Mouse (Mus musculus): Measurements from ENCODE around the gene Lmtk3. TPM values are rescaled to one million over a fixed set of nuclear protein-coding genes. Genes with fewer than 3 reads are reported as not detected.

Gene Lmtk3
- 4.1 and 4.2 TPM in 2 replicates for polyA plus RNA-seq (2015; fragmentation: Nextera tagmentation; extraction: Ambion mirVana)

- peak within 1 kb of the TSS; percentile 40 for H3K27ac ChIP-seq
- peak within 1 kb of the TSS; percentile 92 for H3K4me2 ChIP-seq
- ATAC-seq (ENCODE audit: insufficient number of reproducible peaks, insufficient read depth, low FRiP score, low TSS enrichment, low read depth) = no peak
- H3K9ac ChIP-seq = peak within 1 kb of the TSS; percentile 77
- peak within 1 kb of the TSS; percentile 60 for H3K4me3 ChIP-seq
- 1% methylated on average over 38 of the region's 38 CpGs for WGBS
- H3K27me3 ChIP-seq = peaks cover 17% of the 10 kb centered on the region; the same call in 1 of the 2 replicates
- H3K9me3 ChIP-seq = no peaks in the 10 kb centered on the region
- H3K4me1 ChIP-seq = peaks cover 33% of the 10 kb centered on the region
- H3K36me3 ChIP-seq = peaks cover 12% of the 10 kb centered on the region
These were observed at the start of gene Lmtk3 for GRCm38 (mm10) chr7:45783511-45784091. TSS of gene Lmtk3 (plus strand) at chr7:45783738.

DNA sequence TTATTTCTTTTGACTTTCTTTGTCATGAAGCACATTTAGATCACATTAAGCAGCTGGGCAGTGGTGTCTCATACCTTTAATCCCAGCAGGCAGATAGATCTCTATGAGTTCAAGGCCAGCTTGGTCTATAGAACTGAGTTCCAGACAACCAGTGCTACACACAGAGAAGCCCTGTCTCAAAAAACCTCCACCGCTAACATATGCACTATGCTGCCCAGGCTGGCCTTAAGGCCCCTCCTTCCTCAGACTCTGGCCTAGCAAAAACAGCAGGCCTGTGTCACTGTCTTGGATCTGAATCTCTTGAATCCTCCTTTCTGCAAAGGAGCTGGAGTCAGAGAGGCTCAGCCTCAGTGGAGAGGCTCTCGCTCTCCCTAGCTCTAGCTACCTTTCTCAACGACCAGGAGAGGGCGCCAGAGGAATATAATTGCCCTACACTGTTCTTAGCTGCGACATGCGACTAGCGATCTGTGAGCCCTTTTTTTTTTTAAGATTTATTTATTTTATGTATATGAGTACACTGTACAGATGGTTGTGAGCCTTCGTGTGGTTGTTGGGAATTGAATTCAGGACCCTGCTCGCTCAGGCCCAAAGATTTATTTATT lies 44.3 kb upstream of the Lmtk3 start:
- no peaks in the 10 kb centered on the region for H3K27me3 ChIP-seq
- H3K4me3 ChIP-seq = no peak overlapping the region
- 6% methylated on average over 9 of the region's 9 CpGs for WGBS
- H3K4me2 ChIP-seq = no peak overlapping the region
- peak; percentile 74; the same call in 1 of the 2 replicates for ATAC-seq (ENCODE audit: insufficient number of reproducible peaks, insufficient read depth, low FRiP score, low TSS enrichment, low read depth)
- H3K9ac ChIP-seq = no peak overlapping the region
- peaks cover 6% of the 10 kb centered on the region; the same call in 1 of the 2 replicates for H3K4me1 ChIP-seq
- no peak overlapping the region for H3K27ac ChIP-seq
- H3K9me3 ChIP-seq = no peaks in the 10 kb centered on the region
- no peaks in the 10 kb centered on the region for H3K36me3 ChIP-seq

DNA sequence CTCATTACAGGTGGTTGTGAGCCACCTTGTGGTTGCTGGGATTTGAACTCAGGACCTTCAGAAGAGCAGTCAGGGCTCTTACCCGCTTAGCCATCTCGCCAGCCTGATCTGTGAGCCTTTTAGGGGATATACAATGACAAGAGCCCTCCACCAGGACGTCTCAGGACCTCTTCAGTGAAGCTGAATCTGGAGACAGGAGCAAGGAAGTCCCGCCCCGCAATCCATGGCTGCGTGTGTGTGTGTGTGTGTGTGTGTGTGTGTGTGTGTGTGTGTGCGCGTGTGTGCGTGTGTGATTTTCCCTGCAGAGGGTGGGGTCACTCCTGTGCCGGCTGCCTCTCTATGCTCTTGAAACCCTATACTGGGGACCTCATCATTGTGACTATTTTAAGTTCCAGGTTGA lies 43.7 kb upstream of the Lmtk3 start:
- H3K36me3 ChIP-seq = no peaks in the 10 kb centered on the region
- no peaks in the 10 kb centered on the region for H3K9me3 ChIP-seq
- no peak for ATAC-seq (ENCODE audit: insufficient number of reproducible peaks, insufficient read depth, low FRiP score, low TSS enrichment, low read depth)
- H3K9ac ChIP-seq = no peak overlapping the region
- peaks cover 6% of the 10 kb centered on the region; the same call in 1 of the 2 replicates for H3K4me1 ChIP-seq
- no peak overlapping the region for H3K27ac ChIP-seq
- H3K4me2 ChIP-seq = no peak overlapping the region
- no peaks in the 10 kb centered on the region for H3K27me3 ChIP-seq
- WGBS = 62% methylated on average over 9 of the region's 10 CpGs
- no peak overlapping the region for H3K4me3 ChIP-seq

- Histone ChIP-seq H3K36me3 (no peaks in the 10 kb centered on the region), H3K9ac (no peak overlapping the region)
- WGBS = 79% methylated on average over 12 of the region's 12 CpGs
These were observed 42.2 kb upstream of the Lmtk3 start for GRCm38 (mm10) chr7:45741308-45741707.

DNA sequence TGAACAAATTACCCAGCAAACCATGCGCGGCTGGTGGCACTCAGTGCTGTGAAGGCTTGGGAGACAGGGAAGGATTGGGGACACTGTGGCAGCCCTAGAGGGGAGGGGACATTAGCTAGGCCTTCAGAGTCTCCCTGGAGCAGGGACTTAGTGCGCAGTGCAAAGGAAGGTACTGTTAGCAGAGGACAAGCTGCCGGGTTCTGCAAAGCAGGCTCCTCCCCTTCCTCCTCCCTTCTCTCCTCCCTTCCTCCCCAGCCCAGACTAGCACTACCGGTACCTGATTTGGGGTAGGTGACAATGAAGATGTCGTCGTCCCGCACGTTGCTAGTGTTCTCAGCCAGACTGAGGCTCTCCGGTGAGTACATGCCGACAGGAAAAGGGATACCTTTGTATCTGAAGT lies 41.8 kb upstream of the Lmtk3 start:
- Histone ChIP-seq H3K9me3 (no peaks in the 10 kb centered on the region), H3K27me3 (no peaks in the 10 kb centered on the region), H3K4me3 (peak overlapping the region; percentile 29), H3K4me2 (peak overlapping the region; percentile 54), H3K36me3 (no peaks in the 10 kb centered on the region), H3K27ac (no peak overlapping the region), H3K4me1 (peaks cover 6% of the 10 kb centered on the region; the same call in 1 of the 2 replicates), H3K9ac (peak overlapping the region; percentile 47; the same call in 1 of the 2 replicates)
- no peak for ATAC-seq (ENCODE audit: insufficient number of reproducible peaks, insufficient read depth, low FRiP score, low TSS enrichment, low read depth)
- 28% methylated on average over 11 of the region's 11 CpGs for WGBS

More at GRCm38 (mm10) chr7:45741308-45741707, 42.2 kb upstream of the Lmtk3 start:
- no peak for ATAC-seq (ENCODE audit: insufficient number of reproducible peaks, insufficient read depth, low FRiP score, low TSS enrichment, low read depth)
- peak overlapping the region; percentile 54 for H3K4me2 ChIP-seq
- peak overlapping the region; percentile 29; the same call in 1 of the 2 replicates for H3K4me3 ChIP-seq
- H3K4me1 ChIP-seq = peaks cover 6% of the 10 kb centered on the region; the same call in 1 of the 2 replicates
- H3K27me3 ChIP-seq = no peaks in the 10 kb centered on the region
- no peak overlapping the region for H3K27ac ChIP-seq
- no peaks in the 10 kb centered on the region for H3K9me3 ChIP-seq

DNA sequence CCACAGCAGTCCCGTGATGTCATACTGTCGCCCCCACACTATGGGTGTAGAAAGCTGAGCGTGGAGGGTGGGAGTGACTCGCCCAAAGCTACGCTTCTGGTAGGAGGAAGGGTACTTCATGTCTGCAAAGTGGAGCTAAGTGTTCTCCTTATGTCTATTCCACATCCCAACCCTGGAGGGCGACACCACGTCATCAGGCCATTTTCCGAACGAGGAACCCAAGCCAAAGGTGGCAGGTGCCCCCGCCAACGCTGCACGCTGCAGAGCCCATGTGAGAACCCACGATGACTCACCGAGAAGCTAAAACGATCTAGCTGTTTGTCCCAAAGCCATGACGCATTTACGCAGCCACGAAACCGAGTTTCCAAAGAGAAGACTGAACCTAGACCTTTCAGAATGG lies 41.2 kb upstream of the Lmtk3 start:
- H3K27ac ChIP-seq = no peak overlapping the region
- no peaks in the 10 kb centered on the region for H3K36me3 ChIP-seq
- no peaks in the 10 kb centered on the region for H3K9me3 ChIP-seq
- peak overlapping the region; percentile 47 for H3K9ac ChIP-seq
- H3K4me2 ChIP-seq = peak overlapping the region; percentile 54
- H3K27me3 ChIP-seq = no peaks in the 10 kb centered on the region
- H3K4me1 ChIP-seq = peaks cover 6% of the 10 kb centered on the region; the same call in 1 of the 2 replicates
- WGBS = 34% methylated on average over 19 of the region's 19 CpGs
- ATAC-seq (ENCODE audit: insufficient number of reproducible peaks, insufficient read depth, low FRiP score, low TSS enrichment, low read depth) = no peak
- peak overlapping the region; percentile 29 for H3K4me3 ChIP-seq

- Histone ChIP-seq H3K27ac (no peak overlapping the region), H3K9ac (no peak overlapping the region), H3K4me2 (no peak overlapping the region), H3K4me1 (peaks cover 6% of the 10 kb centered on the region; the same call in 1 of the 2 replicates), H3K9me3 (no peaks in the 10 kb centered on the region), H3K4me3 (no peak overlapping the region), H3K36me3 (no peaks in the 10 kb centered on the region), H3K27me3 (no peaks in the 10 kb centered on the region)
- 33% methylated on average over 2 of the region's 2 CpGs for WGBS
- ATAC-seq (ENCODE audit: insufficient number of reproducible peaks, insufficient read depth, low FRiP score, low TSS enrichment, low read depth) = no peak
These were observed 39.2 kb upstream of the Lmtk3 start for GRCm38 (mm10) chr7:45744387-45744786.

GRCm38 (mm10) chr7:45746518-45746917 lies 37.0 kb upstream of the Lmtk3 start:
- Histone ChIP-seq H3K9ac (no peak overlapping the region), H3K9me3 (no peaks in the 10 kb centered on the region), H3K4me3 (no peak overlapping the region), H3K27me3 (no peaks in the 10 kb centered on the region), H3K36me3 (no peaks in the 10 kb centered on the region), H3K4me1 (peaks cover 8% of the 10 kb centered on the region; the same call in 1 of the 2 replicates), H3K27ac (no peak overlapping the region), H3K4me2 (no peak overlapping the region)
- no peak for ATAC-seq (ENCODE audit: insufficient number of reproducible peaks, insufficient read depth, low FRiP score, low TSS enrichment, low read depth)
- 61% methylated on average over 6 of the region's 6 CpGs for WGBS

DNA sequence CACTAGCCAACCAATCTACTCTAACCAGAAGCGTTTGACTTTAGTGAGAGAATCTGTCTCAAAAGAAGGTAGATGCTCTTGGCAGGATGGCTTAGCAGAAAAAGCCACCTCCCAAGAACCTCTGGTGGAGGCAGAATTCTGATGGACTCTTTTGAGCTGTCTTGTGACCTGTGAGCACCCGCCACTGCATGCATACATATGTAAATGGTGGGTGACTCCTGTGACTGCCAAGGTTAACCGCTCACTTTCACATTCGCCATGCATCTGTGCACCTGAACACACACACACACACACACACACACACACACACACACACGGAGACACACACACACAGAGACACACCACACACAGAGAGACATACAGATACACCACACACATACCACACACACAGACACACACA lies 36.1 kb upstream of the Lmtk3 start:
- Histone ChIP-seq H3K4me3 (no peak overlapping the region), H3K4me2 (no peak overlapping the region), H3K4me1 (0 out of 2 replicates have a peak, but pooled peaks cover 4% of the 10 kb centered on the region), H3K27me3 (no peaks in the 10 kb centered on the region), H3K9me3 (no peaks in the 10 kb centered on the region), H3K9ac (no peak overlapping the region), H3K27ac (no peak overlapping the region), H3K36me3 (no peaks in the 10 kb centered on the region)
- no peak for ATAC-seq (ENCODE audit: insufficient number of reproducible peaks, insufficient read depth, low FRiP score, low TSS enrichment, low read depth)
- 88% methylated on average over 5 of the region's 5 CpGs for WGBS

- 81% methylated on average over 7 of the region's 7 CpGs for WGBS
- Histone ChIP-seq H3K27ac (no peak overlapping the region), H3K4me1 (0 out of 2 replicates have a peak, but pooled peaks cover 2% of the 10 kb centered on the region), H3K36me3 (no peaks in the 10 kb centered on the region), H3K27me3 (no peaks in the 10 kb centered on the region), H3K4me2 (no peak overlapping the region), H3K9ac (no peak overlapping the region), H3K4me3 (no peak overlapping the region), H3K9me3 (no peaks in the 10 kb centered on the region)
- ATAC-seq (ENCODE audit: insufficient number of reproducible peaks, insufficient read depth, low FRiP score, low TSS enrichment, low read depth) = no peak
These were observed 35.4 kb upstream of the Lmtk3 start for GRCm38 (mm10) chr7:45748110-45748509.

DNA sequence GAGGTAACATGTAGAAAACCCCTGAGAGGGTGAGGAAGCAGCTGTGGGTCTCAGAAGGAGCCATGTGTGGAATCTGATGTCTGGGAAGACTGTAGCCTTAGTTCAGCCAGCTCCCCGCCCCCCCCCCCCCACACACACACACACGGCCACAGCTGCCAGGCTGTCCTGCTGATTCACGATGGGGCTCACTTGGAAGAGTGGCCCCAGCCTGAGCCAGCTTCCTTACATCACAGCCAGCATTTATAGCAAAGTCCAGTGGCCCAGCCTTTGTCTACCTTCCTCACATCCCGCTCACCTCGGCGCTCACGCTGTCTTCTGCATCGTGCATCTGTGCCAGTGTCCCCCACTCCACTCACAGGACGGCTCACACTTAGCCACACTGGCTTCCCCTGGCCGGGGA lies 34.1 kb upstream of the Lmtk3 start:
- no peaks in the 10 kb centered on the region for H3K27me3 ChIP-seq
- no peak overlapping the region for H3K9ac ChIP-seq
- H3K4me1 ChIP-seq = 0 out of 2 replicates have a peak, but pooled peaks cover 2% of the 10 kb centered on the region
- H3K9me3 ChIP-seq = no peaks in the 10 kb centered on the region
- ATAC-seq (ENCODE audit: insufficient number of reproducible peaks, insufficient read depth, low FRiP score, low TSS enrichment, low read depth) = no peak
- H3K27ac ChIP-seq = no peak overlapping the region
- H3K4me3 ChIP-seq = no peak overlapping the region
- no peaks in the 10 kb centered on the region for H3K36me3 ChIP-seq
- no peak overlapping the region for H3K4me2 ChIP-seq
- WGBS = 61% methylated on average over 8 of the region's 10 CpGs

- no peak overlapping the region for H3K9ac ChIP-seq
- no peak overlapping the region for H3K4me2 ChIP-seq
- no peaks in the 10 kb centered on the region for H3K27me3 ChIP-seq
- WGBS = 58% methylated on average over 9 of the region's 9 CpGs
- no peaks in the 10 kb centered on the region for H3K36me3 ChIP-seq
- H3K9me3 ChIP-seq = no peaks in the 10 kb centered on the region
- 0 out of 2 replicates have a peak, but pooled peaks cover 2% of the 10 kb centered on the region for H3K4me1 ChIP-seq
- no peak overlapping the region for H3K27ac ChIP-seq
- H3K4me3 ChIP-seq = no peak overlapping the region
- no peak for ATAC-seq (ENCODE audit: insufficient number of reproducible peaks, insufficient read depth, low FRiP score, low TSS enrichment, low read depth)
These were observed 33.4 kb upstream of the Lmtk3 start for GRCm38 (mm10) chr7:45750162-45750561.

All from embryonic facial prominence, embryonic 13.5 days (tissue).